Mouse (Mus musculus): Measurements from ENCODE around the gene Col23a1.
A peak's percentile ranks its signal among the peaks of the same experiment; 100 is the strongest.

Col23a1 gene

GRCm38 (mm10) chr11:51289564-51290041 is at the start of gene Col23a1:
TSS of gene Col23a1 (plus strand) at chr11:51289920.
- DNase-seq (ENCODE audit: low read depth, low spot score), result peak; percentile 90

GRCm38 (mm10) chr11:51242897-51243296 is 46.8 kb upstream of the Col23a1 start:
- no peak for DNase-seq (ENCODE audit: low read depth, low spot score)

GRCm38 (mm10) chr11:51257006-51257405 is 32.7 kb upstream of the Col23a1 start:
- no peak for DNase-seq (ENCODE audit: low read depth, low spot score)

GRCm38 (mm10) chr11:51261680-51262219 is 28.0 kb upstream of the Col23a1 start, which contains the start of gene Clk4:
TSS of gene Clk4 (plus strand) at chr11:51261730.
- DNase-seq (ENCODE audit: low read depth, low spot score), result no peak

GRCm38 (mm10) chr11:51262342-51263285 is 27.1 kb upstream of the Col23a1 start, which contains the start of gene BC049762:
TSS of gene BC049762 (minus strand) at chr11:51263046.
- DNase-seq (ENCODE audit: low read depth, low spot score), result peak; percentile 100

GRCm38 (mm10) chr11:51263286-51263831 is 26.4 kb upstream of the Col23a1 start:
- no peak for DNase-seq (ENCODE audit: low read depth, low spot score)

- DNase-seq (ENCODE audit: low read depth, low spot score), result peak; percentile 52
Measured at GRCm38 (mm10) chr11:51264352-51264751, 25.4 kb upstream of the Col23a1 start.

GRCm38 (mm10) chr11:51265326-51265725 is 24.4 kb upstream of the Col23a1 start:
- DNase-seq (ENCODE audit: low read depth, low spot score), result peak; percentile 49

GRCm38 (mm10) chr11:51274418-51274817 is 15.3 kb upstream of the Col23a1 start:
- DNase-seq (ENCODE audit: low read depth, low spot score), result peak; percentile 57

- peak; percentile 73 for DNase-seq (ENCODE audit: low read depth, low spot score)
Measured at GRCm38 (mm10) chr11:51290066-51290955, 591 bp downstream of the Col23a1 start.

- no peak for DNase-seq (ENCODE audit: low read depth, low spot score)
Measured at GRCm38 (mm10) chr11:51293956-51294530, 4.3 kb downstream of the Col23a1 start.

- DNase-seq (ENCODE audit: low read depth, low spot score), result no peak
Measured at GRCm38 (mm10) chr11:51295742-51296141, 6.0 kb downstream of the Col23a1 start.

- DNase-seq (ENCODE audit: low read depth, low spot score), result no peak
Measured at GRCm38 (mm10) chr11:51298691-51299090, 9.0 kb downstream of the Col23a1 start.

GRCm38 (mm10) chr11:51302396-51302795 is 12.7 kb downstream of the Col23a1 start:
- no peak for DNase-seq (ENCODE audit: low read depth, low spot score)

GRCm38 (mm10) chr11:51303981-51304553 is 14.3 kb downstream of the Col23a1 start:
- DNase-seq (ENCODE audit: low read depth, low spot score), result no peak

- no peak for DNase-seq (ENCODE audit: low read depth, low spot score)
Measured at GRCm38 (mm10) chr11:51308306-51308705, 18.6 kb downstream of the Col23a1 start.

- no peak for DNase-seq (ENCODE audit: low read depth, low spot score)
Measured at GRCm38 (mm10) chr11:51311846-51312245, 22.1 kb downstream of the Col23a1 start.

- no peak for DNase-seq (ENCODE audit: low read depth, low spot score)
Measured at GRCm38 (mm10) chr11:51315991-51316810, 26.5 kb downstream of the Col23a1 start.

- DNase-seq (ENCODE audit: low read depth, low spot score), result no peak
Measured at GRCm38 (mm10) chr11:51320609-51321008, 30.9 kb downstream of the Col23a1 start.

- DNase-seq (ENCODE audit: low read depth, low spot score), result no peak
Measured at GRCm38 (mm10) chr11:51326908-51327307, 37.2 kb downstream of the Col23a1 start.

All from ZHBTc4 (cell line).